Mouse (Mus musculus): ENCODE measurements at regions not wholly inside any gene's neighbourhood (a gene's known extent, or its start where the extent isn't known, plus 50 kb on each side); places are given as distances from the start of the nearest gene placed in this dataset.

DNA sequence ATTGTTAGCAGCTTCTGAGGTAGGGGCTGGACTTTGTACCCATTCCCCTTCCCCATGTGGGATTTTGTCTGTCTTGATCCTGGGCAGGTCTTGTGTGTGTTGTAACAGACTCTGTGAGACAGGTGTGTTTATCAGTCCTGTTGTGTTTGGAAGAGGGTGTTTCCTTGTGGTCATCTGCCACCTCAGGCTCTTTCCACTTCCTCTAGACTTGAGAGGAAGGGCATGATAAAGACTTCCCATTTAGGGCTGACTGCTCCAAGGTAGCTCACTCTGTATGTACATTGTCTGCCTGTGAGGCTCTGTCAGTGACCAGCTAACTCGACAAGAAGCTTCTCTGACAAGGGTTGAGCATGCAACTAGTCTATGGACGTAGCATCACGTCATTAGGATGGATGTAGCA, 143.3 kb downstream of the BC067074 start:
- TF ChIP-seq CTCF (IDR thresholded peaks at IDR 0.05; ENCODE audit: extremely low read depth, insufficient read depth, low read length) (no peak), POLR2A (IDR thresholded peaks at IDR 0.05; ENCODE audit: extremely low read depth, insufficient read depth, low read length) (no peak)

All from cortical plate, adult 2 months (tissue).